Mouse (Mus musculus) spleen, adult 2 months (tissue): ENCODE results near the gene Mrpl58. TPM values are rescaled to one million over a fixed set of nuclear protein-coding genes. Genes with fewer than 3 reads are reported as not detected.

Experiments
- DNase-seq, 2 experiments: peaks; one replicate each; pipeline versions ENCODE4 v3.0.0 to v3.0.0-alpha.2; 2012 to 2021; ENCODE audit warnings: low spot score in 2 of 2, low read depth in 1 of 2
- H3K27ac ChIP-seq: fragments of 200-500 bp; 2 replicates; pipeline ENCODE4 v1.5.1; 2012; ENCODE audit warnings: low read length, inconsistent platforms; ENCODE audit not compliant: insufficient read depth
- H3K27me3 ChIP-seq: fragments of 200-500 bp; 2 replicates; pipeline ENCODE4 v1.6.1; 2012; ENCODE audit warnings: mild to moderate bottlenecking, moderate library complexity, low read length, inconsistent platforms; ENCODE audit not compliant: control insufficient read depth, insufficient read depth
- H3K36me3 ChIP-seq: fragments of 200-500 bp; 2 replicates; pipeline ENCODE4 v1.6.1; 2012; ENCODE audit warnings: mild to moderate bottlenecking, low read length, inconsistent platforms; ENCODE audit not compliant: control insufficient read depth, insufficient read depth
- H3K4me1 ChIP-seq: fragments of 200-500 bp; 2 replicates; pipeline ENCODE4 v1.6.1; 2011; ENCODE audit warnings: inconsistent platforms; ENCODE audit not compliant: control insufficient read depth, insufficient read depth, insufficient read length
- H3K4me3 ChIP-seq: fragments of 200-500 bp; 2 replicates; pipeline ENCODE4 v1.5.1; 2011; ENCODE audit warnings: mild to moderate bottlenecking, inconsistent platforms; ENCODE audit not compliant: insufficient read depth, insufficient read length; ENCODE audit errors: extremely low read depth
- CTCF ChIP-seq: fragments of 200-500 bp; IDR thresholded peaks from 2 replicates; pipeline ENCODE4 v1.5.1; 2011; ENCODE audit warnings: mild to moderate bottlenecking, inconsistent platforms; ENCODE audit not compliant: insufficient read depth, insufficient read length, insufficient replicate concordance; ENCODE audit errors: extremely low read depth
- POLR2A ChIP-seq: fragments of 200-500 bp; IDR thresholded peaks from 2 replicates; pipeline ENCODE4 v1.6.1; 2011; ENCODE audit warnings: low read depth, low read length, inconsistent platforms
- WGBS: fragments of 180-500 bp; shearing (Covaris S2); methylation state at CpG from one replicate; pipeline ENCODE4 v1.1.7; 2018; 5-methylcytosine and 5-hydroxymethylcytosine counted together
- polyA plus RNA-seq: library from polyadenylated mRNA; depleted of rRNA; stranded (reverse); fragments of >200 nt; gene quantifications from 2 replicates; pipeline ENCODE4 v1.2.3, GENCODE M21; 2012

Mrpl58 gene
- polyA plus RNA-seq, 1 experiment: 48.3 TPM

- 81% methylated on average over 3 of the region's 3 CpGs for WGBS
Observed at GRCm38 (mm10) chr11:115446906-115447305, 43.4 kb downstream of the Mrpl58 start.

GRCm38 (mm10) chr11:115447321-115447885 is 43.9 kb downstream of the Mrpl58 start:
- no peak overlapping the region for H3K4me3 ChIP-seq
- H3K4me1 ChIP-seq: peaks cover 5% of the 10 kb centered on the region; the same call in 1 of the 2 replicates
- no peaks in the 10 kb centered on the region for H3K27me3 ChIP-seq
- H3K27ac ChIP-seq: no peak overlapping the region
- DNase-seq: no peak
- no peak for TF ChIP-seq POLR2A
- TF ChIP-seq CTCF: no peak
- no peaks in the 10 kb centered on the region for H3K36me3 ChIP-seq
- 93% methylated on average over 11 of the region's 11 CpGs for WGBS

More at GRCm38 (mm10) chr11:115446906-115447305, 43.4 kb downstream of the Mrpl58 start:
- no peak for DNase-seq
- Histone ChIP-seq H3K27me3 (no peaks in the 10 kb centered on the region), H3K4me3 (no peak overlapping the region), H3K4me1 (0 out of 2 replicates have a peak, but pooled peaks cover 3% of the 10 kb centered on the region), H3K36me3 (no peaks in the 10 kb centered on the region), H3K27ac (no peak overlapping the region)
- TF ChIP-seq CTCF (no peak), POLR2A (no peak)

- no peak for TF ChIP-seq POLR2A
- no peak for TF ChIP-seq CTCF
- Histone ChIP-seq H3K4me3 (no peak overlapping the region), H3K4me1 (peaks cover 5% of the 10 kb centered on the region; the same call in 1 of the 2 replicates), H3K36me3 (no peaks in the 10 kb centered on the region), H3K27me3 (no peaks in the 10 kb centered on the region), H3K27ac (no peak overlapping the region)
- WGBS: 90% methylated on average over 16 of the region's 16 CpGs
- DNase-seq: no peak
Observed at GRCm38 (mm10) chr11:115448075-115448474, 44.5 kb downstream of the Mrpl58 start.

DNA sequence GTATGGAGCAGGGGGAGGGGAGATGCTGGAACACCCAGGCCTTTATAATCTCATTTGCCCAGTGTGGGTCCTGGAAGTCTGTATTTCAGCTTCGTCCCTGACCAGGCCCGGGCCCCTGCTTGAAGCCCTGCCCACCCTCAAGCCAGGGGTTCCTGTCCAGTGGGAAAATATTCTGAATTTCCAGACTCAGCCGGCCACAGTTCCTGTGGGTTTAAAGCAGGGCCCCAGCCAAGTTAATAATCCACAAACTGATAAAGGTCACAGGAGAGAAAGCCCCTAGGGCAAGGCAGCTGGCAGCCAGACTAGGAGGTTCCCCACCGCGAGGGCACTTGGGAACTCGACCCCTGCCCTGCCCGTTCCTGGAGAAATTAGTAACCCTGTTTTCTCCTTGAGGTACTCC is 45.4 kb downstream of the Mrpl58 start:
- 85% methylated on average over 7 of the region's 7 CpGs for WGBS

GRCm38 (mm10) chr11:115450176-115450575 is 46.6 kb downstream of the Mrpl58 start:
- H3K27ac ChIP-seq: no peak overlapping the region

More for the DNA sequence above, 45.4 kb downstream of the Mrpl58 start:
- no peaks in the 10 kb centered on the region for H3K36me3 ChIP-seq
- peaks cover 5% of the 10 kb centered on the region; the same call in 1 of the 2 replicates for H3K4me1 ChIP-seq
- no peaks in the 10 kb centered on the region for H3K27me3 ChIP-seq
- H3K4me3 ChIP-seq: no peak overlapping the region
- DNase-seq: no peak
- no peak overlapping the region for H3K27ac ChIP-seq
- TF ChIP-seq POLR2A (no peak), CTCF (no peak)

GRCm38 (mm10) chr11:115451781-115452241 is 48.3 kb downstream of the Mrpl58 start:
- Histone ChIP-seq H3K4me3 (no peak overlapping the region), H3K36me3 (no peaks in the 10 kb centered on the region), H3K27me3 (no peaks in the 10 kb centered on the region), H3K4me1 (peaks cover 5% of the 10 kb centered on the region; the same call in 1 of the 2 replicates), H3K27ac (peak overlapping the region; percentile 76)
- no peak for TF ChIP-seq POLR2A
- no peak for TF ChIP-seq CTCF
- DNase-seq: peak; percentile 16 to 61
- WGBS: 34% methylated on average over 8 of the region's 8 CpGs

More at GRCm38 (mm10) chr11:115450176-115450575, 46.6 kb downstream of the Mrpl58 start:
- WGBS: 92% methylated on average over 7 of the region's 7 CpGs
- Histone ChIP-seq H3K36me3 (no peaks in the 10 kb centered on the region), H3K27me3 (no peaks in the 10 kb centered on the region), H3K4me1 (peaks cover 5% of the 10 kb centered on the region; the same call in 1 of the 2 replicates), H3K4me3 (no peak overlapping the region)
- TF ChIP-seq POLR2A (no peak), CTCF (no peak)
- no peak for DNase-seq

DNA sequence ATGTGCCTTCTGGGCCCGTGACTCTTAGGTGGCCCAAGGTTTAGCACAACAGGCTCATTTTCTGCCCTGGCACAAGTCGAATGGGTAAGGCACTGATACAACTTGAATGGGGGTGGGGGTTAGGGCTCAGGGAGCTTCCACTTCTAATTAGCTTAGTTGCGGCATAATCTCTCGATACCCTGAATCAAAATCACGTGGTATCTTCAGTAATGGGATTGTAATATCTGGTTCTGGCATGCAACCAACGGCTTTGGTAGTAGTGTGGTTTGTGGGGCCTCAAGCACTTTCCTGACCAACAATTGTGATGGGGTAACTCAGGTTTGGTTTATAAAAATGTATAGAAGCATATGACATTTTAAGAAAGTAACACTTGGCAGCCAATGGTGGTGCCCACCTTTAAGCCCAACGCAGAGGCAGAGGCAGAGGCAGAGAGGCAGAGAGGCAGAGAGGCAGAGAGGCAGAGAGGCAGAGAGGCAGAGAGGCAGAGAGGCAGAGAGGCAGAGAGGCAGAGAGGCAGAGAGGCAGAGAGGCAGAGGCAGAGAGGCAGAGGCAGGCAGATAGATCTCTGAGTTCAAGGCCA is 48.8 kb downstream of the Mrpl58 start:
- Histone ChIP-seq H3K4me3 (no peak overlapping the region), H3K27ac (peak overlapping the region; percentile 76), H3K27me3 (no peaks in the 10 kb centered on the region), H3K36me3 (no peaks in the 10 kb centered on the region), H3K4me1 (peaks cover 5% of the 10 kb centered on the region; the same call in 1 of the 2 replicates)
- 19% methylated on average over 7 of the region's 7 CpGs for WGBS
- TF ChIP-seq CTCF (no peak), POLR2A (no peak)
- DNase-seq: no peak
